Mouse (Mus musculus) intestine, postnatal 0 days (tissue): ENCODE data around the gene C1qbp. TPM values are rescaled to one million over a fixed set of nuclear protein-coding genes. Genes with fewer than 3 reads are reported as not detected.

Experiments
- ATAC-seq: fragments of 200-750 bp; cut with Nextera tagmentation; 2 replicates; pipeline ENCODE4 v1.8.0; 2017; ENCODE audit warnings: mild to moderate bottlenecking, moderate TSS enrichment, moderate library complexity
- H3K27ac ChIP-seq: fragments of 300-500 bp; sonication (generic); 2 replicates; pipeline ENCODE4 v1.5.1; 2014; ENCODE audit warnings: mild to moderate bottlenecking, low read depth, low read length, moderate library complexity
- H3K27me3 ChIP-seq: fragments of 300-500 bp; sonication (generic); replicated peaks from 2 replicates; pipeline ENCODE4 v1.6.1; 2014; ENCODE audit warnings: low read length, mixed read lengths; ENCODE audit not compliant: control insufficient read depth, insufficient read depth
- H3K36me3 ChIP-seq: fragments of 300-500 bp; sonication (generic); 2 replicates; pipeline ENCODE4 v1.6.1; 2014; ENCODE audit warnings: mild to moderate bottlenecking, moderate library complexity; ENCODE audit not compliant: control insufficient read depth, insufficient read depth
- H3K4me1 ChIP-seq: fragments of 300-500 bp; sonication (generic); replicated peaks from 2 replicates; pipeline ENCODE4 v1.6.1; 2014; ENCODE audit warnings: antibody characterized with exemption, low read length, mixed read lengths; ENCODE audit not compliant: control insufficient read depth, insufficient read depth
- H3K4me2 ChIP-seq: fragments of 300-500 bp; sonication (generic); replicated peaks from 2 replicates; pipeline ENCODE4 v1.6.1; 2014; ENCODE audit warnings: low read depth, mild to moderate bottlenecking, moderate library complexity
- H3K4me3 ChIP-seq: fragments of 300-500 bp; sonication (generic); 2 replicates; pipeline ENCODE4 v1.5.1; 2014; ENCODE audit warnings: low read depth, low read length
- H3K9ac ChIP-seq: fragments of 300-500 bp; sonication (generic); 2 replicates; pipeline ENCODE4 v1.6.1; 2014; ENCODE audit warnings: mild to moderate bottlenecking, low read depth, low read length
- H3K9me3 ChIP-seq: fragments of 300-500 bp; sonication (generic); 2 replicates; pipeline ENCODE4 v1.6.1; 2016; ENCODE audit warnings: mixed run types; ENCODE audit not compliant: control insufficient read depth
- CTCF ChIP-seq: sonication (generic); IDR thresholded peaks from 2 replicates; pipeline ENCODE4 v1.5.1; 2016; ENCODE audit warnings: low read depth, mild to moderate bottlenecking, control low read depth, antibody characterized with exemption, moderate library complexity
- whole genome bisulfite sequencing: fragments of 180-500 bp; shearing (Covaris S2); extraction: QIAGEN DNeasy Blood & Tissue Kit; methylation state at CpG from one replicate; pipeline ENCODE4 v1.1.7; 2014; 5-methylcytosine and 5-hydroxymethylcytosine counted together
- polyA plus RNA-seq: library from polyadenylated mRNA; unstranded; fragments of >200 nt; fragmentation: Nextera tagmentation; extraction: Ambion mirVana; gene quantifications from 2 replicates; pipeline ENCODE4 v1.2.1, GENCODE M21; 2015

Gene C1qbp
- polyA plus RNA-seq, 1 experiment from 2014 or later = 145 TPM

DNA sequence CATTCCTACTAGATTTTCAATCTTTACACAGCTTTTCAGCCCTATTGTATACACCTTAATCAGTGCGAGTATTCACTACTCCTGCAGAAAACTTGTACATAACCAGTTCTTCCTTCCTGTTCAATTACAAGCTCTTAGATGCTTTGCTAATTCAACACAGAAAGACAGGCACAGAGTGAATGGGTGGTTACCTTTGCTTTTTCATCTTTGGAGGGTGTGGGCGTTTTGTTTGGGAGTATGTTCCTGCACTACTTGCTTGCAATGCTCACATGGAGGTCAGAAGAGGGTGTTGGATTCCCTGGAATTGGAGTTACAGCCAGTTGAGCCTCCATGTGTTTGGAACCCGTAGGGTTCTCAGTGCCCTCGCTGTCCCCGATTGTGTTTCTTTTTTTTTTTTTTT is 22.2 kb upstream of the C1qbp start:
- H3K4me3 ChIP-seq = peak overlapping the region; percentile 89; the same call in 1 of the 2 replicates
- 40% methylated on average over 5 of the region's 5 CpGs for WGBS
- H3K4me2 ChIP-seq = peak overlapping the region; percentile 84
- ATAC-seq = no peak
- H3K9ac ChIP-seq = no peak overlapping the region
- H3K4me1 ChIP-seq = peaks cover 6% of the 10 kb centered on the region
- H3K36me3 ChIP-seq = peaks cover 14% of the 10 kb centered on the region
- no peak overlapping the region for H3K27ac ChIP-seq
- H3K27me3 ChIP-seq = no peaks in the 10 kb centered on the region
- TF ChIP-seq CTCF = no peak
- no peaks in the 10 kb centered on the region for H3K9me3 ChIP-seq

DNA sequence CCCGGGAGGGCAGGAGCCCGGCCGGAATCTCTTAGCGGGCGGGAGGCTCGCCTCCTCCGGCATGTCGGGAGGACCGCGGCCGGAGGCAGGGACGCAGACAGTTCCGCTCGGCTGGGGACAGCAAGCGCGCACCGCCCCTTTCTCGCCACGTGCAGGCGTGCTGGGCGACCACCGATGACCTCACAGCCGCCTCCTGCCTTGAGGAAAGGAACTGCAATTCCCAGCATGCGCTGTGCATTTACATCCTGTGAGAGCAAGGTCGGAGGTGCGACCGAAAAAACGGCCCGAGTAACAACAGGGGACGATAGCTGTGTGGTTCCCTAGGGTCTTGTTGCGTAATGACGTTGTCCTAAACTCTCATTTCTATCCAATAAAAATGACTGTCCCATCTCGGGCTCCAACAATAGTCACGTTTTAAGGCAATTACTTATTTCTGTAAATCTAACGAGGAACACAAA is 21.5 kb upstream of the C1qbp start, which contains the start of gene Dhx33:
Gene Dhx33, minus strand, starts transcription at position 122 of the 458 bp plus-strand sequence.
- TF ChIP-seq CTCF = peak; percentile 60
- H3K4me2 ChIP-seq = peak within 1 kb of the TSS; percentile 84
- H3K9ac ChIP-seq = peak within 1 kb of the TSS; percentile 62
- H3K36me3 ChIP-seq = peaks cover 14% of the 10 kb centered on the region
- peak; percentile 97 for ATAC-seq
- WGBS = under 1% methylated on average over 35 of the region's 35 CpGs
- peaks cover 6% of the 10 kb centered on the region for H3K4me1 ChIP-seq
- H3K27ac ChIP-seq = peak within 1 kb of the TSS; percentile 50
- peak within 1 kb of the TSS; percentile 89 for H3K4me3 ChIP-seq
- H3K9me3 ChIP-seq = no peaks in the 10 kb centered on the region
- no peaks in the 10 kb centered on the region for H3K27me3 ChIP-seq

DNA sequence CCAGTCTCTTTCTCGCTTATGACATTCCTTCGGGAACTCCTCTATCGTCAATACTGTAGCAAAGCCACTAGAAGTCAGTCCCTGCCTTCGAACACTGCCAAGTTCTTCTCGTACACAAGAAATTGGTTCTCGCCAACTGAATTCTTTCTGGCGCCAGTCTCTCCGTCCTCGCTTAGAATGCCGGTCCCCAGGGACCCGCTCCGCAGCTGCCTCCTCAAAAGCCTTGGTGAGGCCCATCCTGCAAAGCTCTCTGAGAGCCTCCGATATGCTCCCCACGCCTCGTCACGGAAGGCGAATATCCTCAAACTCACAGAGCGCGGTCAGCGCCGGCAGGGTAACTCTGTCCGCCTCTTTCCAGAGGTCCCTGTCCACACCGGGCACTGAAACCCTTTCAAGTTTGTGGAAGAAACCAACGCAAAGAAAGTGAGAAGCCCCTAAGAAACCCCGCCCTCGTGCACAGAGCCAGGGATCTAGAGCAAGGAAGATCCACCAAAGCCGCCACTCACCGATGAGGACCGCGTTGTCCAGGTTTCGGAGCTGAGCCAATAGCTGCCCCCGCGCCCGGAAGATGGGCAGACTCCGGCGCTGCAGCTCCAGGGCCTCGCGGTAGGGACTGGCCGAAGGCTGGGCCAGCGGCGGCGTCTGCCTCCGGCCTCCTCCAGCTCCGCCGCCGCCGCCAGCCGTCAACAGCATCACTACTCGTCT is 20.9 kb upstream of the C1qbp start:
- Histone ChIP-seq H3K4me3 (peak overlapping the region; percentile 89), H3K4me2 (peak overlapping the region; percentile 84), H3K27me3 (no peaks in the 10 kb centered on the region), H3K27ac (peak overlapping the region; percentile 50), H3K9ac (peak overlapping the region; percentile 62), H3K9me3 (no peaks in the 10 kb centered on the region), H3K4me1 (peaks cover 6% of the 10 kb centered on the region), H3K36me3 (peaks cover 13% of the 10 kb centered on the region; the same call in 1 of the 2 replicates)
- under 1% methylated on average over 49 of the region's 49 CpGs for WGBS
- no peak for TF ChIP-seq CTCF
- ATAC-seq = peak; percentile 65

DNA sequence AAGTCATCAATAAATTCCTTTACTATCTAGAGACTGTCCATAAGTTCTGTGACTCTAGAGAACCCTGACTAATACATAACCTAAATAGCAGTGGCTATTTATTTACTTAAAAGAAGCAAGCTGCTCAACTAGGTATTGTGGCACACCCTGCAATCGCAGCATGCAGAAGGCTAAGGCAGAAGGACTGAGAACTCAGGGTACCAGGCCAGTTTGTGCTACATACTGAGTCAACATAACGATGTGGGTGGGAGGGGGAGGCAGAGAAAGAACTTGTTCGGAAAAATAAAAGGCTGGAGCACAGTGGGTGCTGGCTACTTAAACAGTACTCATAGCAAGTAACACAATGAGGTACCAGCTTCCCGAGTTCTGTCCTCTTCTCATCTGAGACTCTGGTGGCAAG is 18.3 kb upstream of the C1qbp start:
- no peak for ATAC-seq
- TF ChIP-seq CTCF = no peak
- Histone ChIP-seq H3K9ac (no peak overlapping the region), H3K27ac (no peak overlapping the region), H3K27me3 (no peaks in the 10 kb centered on the region), H3K4me2 (no peak overlapping the region), H3K4me1 (peaks cover 6% of the 10 kb centered on the region), H3K9me3 (no peaks in the 10 kb centered on the region), H3K4me3 (no peak overlapping the region), H3K36me3 (peaks cover 23% of the 10 kb centered on the region; the same call in 1 of the 2 replicates)
- WGBS = 86% methylated on average over 4 of the region's 4 CpGs

DNA sequence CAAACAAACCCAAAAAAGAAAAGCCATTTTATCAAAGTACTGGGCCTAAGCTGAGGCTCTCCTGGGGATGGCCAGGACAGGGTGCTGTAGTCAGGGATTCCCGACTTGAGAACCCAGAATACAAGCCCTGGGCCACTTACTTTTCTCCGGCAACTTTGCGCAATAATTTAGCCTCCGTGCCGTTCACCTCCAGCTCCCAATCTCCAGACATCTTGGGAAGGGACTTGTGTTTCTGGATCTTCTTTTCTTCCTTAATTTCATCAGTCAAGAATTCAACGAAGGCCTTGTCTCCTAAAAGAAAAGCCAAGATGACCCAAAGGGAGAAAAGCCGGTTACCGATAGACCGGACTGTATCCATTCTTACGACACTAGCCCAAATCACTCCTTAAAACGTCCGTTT is 796 bp downstream of the C1qbp start:
- peaks cover 52% of the 10 kb centered on the region for H3K36me3 ChIP-seq

DNA sequence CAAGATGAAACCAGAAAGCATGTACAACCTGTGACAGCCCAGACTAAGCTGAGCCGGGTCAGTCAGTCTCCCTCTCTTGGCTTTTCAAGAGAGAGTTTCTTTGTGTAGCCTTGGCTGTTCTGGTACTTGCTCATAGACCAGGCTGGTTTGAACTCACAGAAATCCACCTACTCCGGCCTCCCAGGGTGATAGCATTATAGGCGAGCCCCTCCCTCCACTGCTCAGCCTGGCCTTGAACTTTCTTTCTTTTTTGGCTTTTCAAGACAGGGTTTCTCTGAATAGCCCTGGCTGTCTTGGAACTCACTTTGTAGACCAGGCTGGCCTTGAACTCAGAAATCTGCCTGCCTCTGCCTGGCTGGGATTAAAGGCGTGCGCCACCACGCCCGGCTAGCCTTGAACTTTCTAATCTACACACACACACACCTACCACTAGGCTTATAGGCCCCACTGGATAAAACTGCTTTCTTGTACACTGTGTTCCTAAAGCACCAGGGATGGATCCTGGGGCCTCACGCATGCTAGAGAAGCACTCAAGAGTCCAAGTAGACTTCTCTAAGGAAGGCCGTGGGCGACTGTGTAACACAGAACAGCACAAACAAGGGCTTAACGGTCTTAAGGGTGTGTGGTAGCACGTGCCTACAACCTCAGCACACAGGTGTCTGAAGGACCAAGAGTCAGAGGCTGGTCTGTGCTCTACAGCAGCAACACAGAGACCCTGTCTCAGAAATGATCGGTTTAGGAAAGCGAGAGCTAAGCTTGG is 1.9 kb downstream of the C1qbp start:
- 85% methylated on average over 14 of the region's 14 CpGs for whole genome bisulfite sequencing
- no peak overlapping the region for H3K27ac ChIP-seq
- H3K4me2 ChIP-seq = peak overlapping the region; percentile 87; the same call in 1 of the 2 replicates
- no peak for TF ChIP-seq CTCF
- no peak overlapping the region for H3K9ac ChIP-seq
- peaks cover 53% of the 10 kb centered on the region for H3K36me3 ChIP-seq
- no peaks in the 10 kb centered on the region for H3K27me3 ChIP-seq
- H3K9me3 ChIP-seq = no peaks in the 10 kb centered on the region
- H3K4me1 ChIP-seq = no peaks in the 10 kb centered on the region
- no peak overlapping the region for H3K4me3 ChIP-seq
- ATAC-seq = no peak

More for the DNA sequence above, 796 bp downstream of the C1qbp start:
- Histone ChIP-seq H3K4me2 (peak overlapping the region; percentile 87), H3K4me3 (peak overlapping the region; percentile 94), H3K4me1 (no peaks in the 10 kb centered on the region), H3K9ac (peak overlapping the region; percentile 82), H3K27me3 (no peaks in the 10 kb centered on the region), H3K9me3 (no peaks in the 10 kb centered on the region), H3K27ac (peak overlapping the region; percentile 50; the same call in 1 of the 2 replicates)
- 3% methylated on average over 12 of the region's 12 CpGs for WGBS
- TF ChIP-seq CTCF = no peak
- no peak for ATAC-seq
